Mouse (Mus musculus) spleen, postnatal 10 days (tissue): ENCODE measurements at regions not wholly inside any gene's neighbourhood (a gene's known extent, or its start where the extent isn't known, plus 50 kb on each side); places are given as distances from the start of the nearest gene placed in this dataset.

Experiments
- DNase-seq, 2 experiments: peaks; one replicate each; pipeline ENCODE4 v3.0.0; 2021 to 2022; ENCODE audit warnings: low spot score in 2 of 2

GRCm38 (mm10) chr16:5829071-5829470 lies 56.1 kb upstream of the Rbfox1 start:
- DNase-seq = no peak

- DNase-seq = no peak
These were observed 61.8 kb upstream of the Rbfox1 start for GRCm38 (mm10) chr16:5823316-5823715.

GRCm38 (mm10) chr16:5817166-5817565 lies 68.0 kb upstream of the Rbfox1 start:
- DNase-seq = no peak

GRCm38 (mm10) chr16:5812245-5812820 lies 72.8 kb upstream of the Rbfox1 start:
- DNase-seq = no peak

- DNase-seq = no peak
These were observed 73.5 kb upstream of the Rbfox1 start for GRCm38 (mm10) chr16:5811654-5811992.

GRCm38 (mm10) chr16:5810986-5811653 lies 74.0 kb upstream of the Rbfox1 start:
- DNase-seq = no peak

- DNase-seq = no peak
These were observed 87.0 kb upstream of the Rbfox1 start for GRCm38 (mm10) chr16:5798188-5798587.

GRCm38 (mm10) chr16:5792216-5792615 lies 92.9 kb upstream of the Rbfox1 start:
- DNase-seq = no peak

GRCm38 (mm10) chr16:5790161-5790560 lies 95.0 kb upstream of the Rbfox1 start:
- DNase-seq = no peak

GRCm38 (mm10) chr16:5787206-5787605 lies 97.9 kb upstream of the Rbfox1 start:
- no peak for DNase-seq

GRCm38 (mm10) chr16:5766771-5767421 lies 118.3 kb upstream of the Rbfox1 start:
- no peak for DNase-seq

- DNase-seq = no peak
These were observed 120.0 kb upstream of the Rbfox1 start for GRCm38 (mm10) chr16:5765143-5765542.

GRCm38 (mm10) chr16:5760821-5761220 lies 124.3 kb upstream of the Rbfox1 start:
- DNase-seq = no peak

- DNase-seq = no peak
These were observed 126.1 kb upstream of the Rbfox1 start for GRCm38 (mm10) chr16:5759021-5759420.

- no peak for DNase-seq
These were observed 142.2 kb upstream of the Rbfox1 start for GRCm38 (mm10) chr16:5742716-5743507.

- DNase-seq = no peak
These were observed 144.4 kb upstream of the Rbfox1 start for GRCm38 (mm10) chr16:5740776-5741175.

GRCm38 (mm10) chr16:5733608-5734007 lies 151.5 kb upstream of the Rbfox1 start:
- no peak for DNase-seq

GRCm38 (mm10) chr16:5722506-5722905 lies 162.6 kb upstream of the Rbfox1 start:
- no peak for DNase-seq

- no peak for DNase-seq
These were observed 171.7 kb upstream of the Rbfox1 start for GRCm38 (mm10) chr16:5713476-5713875.

- DNase-seq = no peak
These were observed 175.3 kb upstream of the Rbfox1 start for GRCm38 (mm10) chr16:5709831-5710230.

GRCm38 (mm10) chr16:5700731-5701255 lies 184.4 kb upstream of the Rbfox1 start:
- DNase-seq = no peak

- no peak for DNase-seq
These were observed 196.8 kb upstream of the Rbfox1 start for GRCm38 (mm10) chr16:5688322-5688721.
